Mouse (Mus musculus) hindbrain, embryonic 16.5 days (tissue): Measurements from ENCODE around the gene Slc47a1. TPM values are rescaled to one million over a fixed set of nuclear protein-coding genes. Genes with fewer than 3 reads are reported as not detected.
"Not testable (repeated sequence)": the region's sequence is repeated elsewhere in the genome, so short reads cannot be mapped to it uniquely, and the experiment has no call there.

Experiments
- ATAC-seq: fragments of 200-750 bp; cut with Nextera tagmentation; 2 replicates; pipeline ENCODE4 v1.8.0; 2017; ENCODE audit warnings: moderate TSS enrichment, moderate library complexity
- H3K27ac ChIP-seq: fragments of 300-500 bp; sonication (generic); 2 replicates; pipeline ENCODE4 v1.5.1; 2014; ENCODE audit warnings: low read depth, mild to moderate bottlenecking, control low read depth, low read length, moderate library complexity
- H3K27me3 ChIP-seq: fragments of 300-500 bp; sonication (generic); replicated peaks from 2 replicates; pipeline ENCODE4 v1.6.1; 2014; ENCODE audit warnings: low read length; ENCODE audit not compliant: control insufficient read depth, insufficient read depth
- H3K36me3 ChIP-seq: fragments of 300-500 bp; sonication (generic); 2 replicates; pipeline ENCODE4 v1.6.1; 2014; ENCODE audit warnings: mild to moderate bottlenecking, low read length, moderate library complexity, mixed read lengths; ENCODE audit not compliant: control insufficient read depth, insufficient read depth
- H3K4me1 ChIP-seq: fragments of 300-500 bp; sonication (generic); 2 replicates; pipeline ENCODE4 v1.6.1; 2014; ENCODE audit warnings: low read depth, low read length; ENCODE audit not compliant: control insufficient read depth, insufficient read depth
- H3K4me2 ChIP-seq: fragments of 300-500 bp; sonication (generic); 2 replicates; pipeline ENCODE4 v1.6.1; 2014; ENCODE audit warnings: mild to moderate bottlenecking, low read length, control low read depth, moderate library complexity
- H3K4me3 ChIP-seq: fragments of 300-500 bp; sonication (generic); 2 replicates; pipeline ENCODE4 v1.5.1; 2014; ENCODE audit warnings: mild to moderate bottlenecking, low read length, control low read depth, moderate library complexity
- H3K9ac ChIP-seq: fragments of 300-500 bp; sonication (generic); 2 replicates; pipeline ENCODE4 v1.6.1; 2014; ENCODE audit warnings: low read depth, mild to moderate bottlenecking, control low read depth, low read length, moderate library complexity
- H3K9me3 ChIP-seq: fragments of 300-500 bp; sonication (generic); 2 replicates; pipeline ENCODE4 v1.6.1; 2014; ENCODE audit warnings: mild to moderate bottlenecking, low read length, moderate library complexity; ENCODE audit not compliant: control insufficient read depth
- WGBS: fragments of 180-500 bp; shearing (Covaris S2); extraction: QIAGEN DNeasy Blood & Tissue Kit; methylation state at CpG from one replicate; pipeline ENCODE4 v1.1.7; 2014; 5-methylcytosine and 5-hydroxymethylcytosine counted together
- polyA plus RNA-seq: library from polyadenylated mRNA; unstranded; fragments of >200 nt; fragmentation: Nextera tagmentation; extraction: Ambion mirVana; gene quantifications from 2 replicates; pipeline ENCODE4 v1.2.1, GENCODE M21; 2015

Gene Slc47a1
- 0.69 and 1.0 TPM in 2 replicates for polyA plus RNA-seq

- H3K4me3 ChIP-seq = peak within 1 kb of the TSS; percentile 28
Observed at GRCm38 (mm10) chr11:61377881-61378613, at the start of gene Slc47a1. Gene Slc47a1, minus strand, starts transcription at chr11:61378345.

GRCm38 (mm10) chr11:61419253-61419652, 41.1 kb upstream of the Slc47a1 start:
- H3K4me3 ChIP-seq = no peak overlapping the region
- no peaks in the 10 kb centered on the region for H3K27me3 ChIP-seq
- no peaks in the 10 kb centered on the region for H3K4me1 ChIP-seq
- no peak overlapping the region for H3K27ac ChIP-seq
- no peaks in the 10 kb centered on the region for H3K9me3 ChIP-seq
- WGBS = 79% methylated on average over 6 of the region's 6 CpGs
- H3K36me3 ChIP-seq = no peaks in the 10 kb centered on the region
- ATAC-seq = no peak
- H3K4me2 ChIP-seq = no peak overlapping the region
- H3K9ac ChIP-seq = no peak overlapping the region

More at GRCm38 (mm10) chr11:61377881-61378613, at the start of gene Slc47a1:
- H3K36me3 ChIP-seq = no peaks in the 10 kb centered on the region
- H3K27me3 ChIP-seq = peaks cover 19% of the 10 kb centered on the region
- peak within 1 kb of the TSS; percentile 53 for H3K4me2 ChIP-seq
- WGBS = 21% methylated on average over 35 of the region's 39 CpGs
- no peaks in the 10 kb centered on the region for H3K9me3 ChIP-seq
- H3K9ac ChIP-seq = peak within 1 kb of the TSS; percentile 28; the same call in 1 of the 2 replicates
- peaks cover 5% of the 10 kb centered on the region for H3K4me1 ChIP-seq
- ATAC-seq = no peak
- no peak within 1 kb of the TSS for H3K27ac ChIP-seq

- Histone ChIP-seq H3K27ac (no peak overlapping the region), H3K4me2 (no peak overlapping the region), H3K9ac (no peak overlapping the region), H3K4me3 (no peak overlapping the region), H3K36me3 (no peaks in the 10 kb centered on the region), H3K4me1 (no peaks in the 10 kb centered on the region), H3K27me3 (no peaks in the 10 kb centered on the region), H3K9me3 (no peaks in the 10 kb centered on the region)
- WGBS = 29% methylated on average over 6 of the region's 6 CpGs
- ATAC-seq = peak; percentile 85
Observed at GRCm38 (mm10) chr11:61417945-61418551, 39.9 kb upstream of the Slc47a1 start.

- not testable (repeated sequence) for H3K4me2 ChIP-seq, ATAC-seq, H3K4me1 ChIP-seq, H3K27ac ChIP-seq, H3K27me3 ChIP-seq, H3K9ac ChIP-seq, H3K36me3 ChIP-seq, H3K4me3 ChIP-seq, H3K9me3 ChIP-seq
- WGBS = 83% methylated on average over 17 of the region's 17 CpGs
Observed at GRCm38 (mm10) chr11:61416540-61416939, 38.4 kb upstream of the Slc47a1 start.

- H3K4me3 ChIP-seq = no peak overlapping the region
- WGBS = 90% methylated on average over 1 of the region's 1 CpGs
- no peaks in the 10 kb centered on the region for H3K27me3 ChIP-seq
- H3K27ac ChIP-seq = no peak overlapping the region
- no peak overlapping the region for H3K4me2 ChIP-seq
- H3K9me3 ChIP-seq = no peaks in the 10 kb centered on the region
- ATAC-seq = no peak
- H3K4me1 ChIP-seq = no peaks in the 10 kb centered on the region
- H3K36me3 ChIP-seq = no peaks in the 10 kb centered on the region
- no peak overlapping the region for H3K9ac ChIP-seq
Observed at GRCm38 (mm10) chr11:61415444-61415843, 37.3 kb upstream of the Slc47a1 start.

GRCm38 (mm10) chr11:61414560-61414959, 36.4 kb upstream of the Slc47a1 start:
- peaks cover 3% of the 10 kb centered on the region for H3K4me1 ChIP-seq
- no peaks in the 10 kb centered on the region for H3K9me3 ChIP-seq
- no peak overlapping the region for H3K4me2 ChIP-seq
- no peak for ATAC-seq
- no peak overlapping the region for H3K9ac ChIP-seq
- no peaks in the 10 kb centered on the region for H3K36me3 ChIP-seq
- WGBS = 84% methylated on average over 3 of the region's 3 CpGs
- no peak overlapping the region for H3K4me3 ChIP-seq
- H3K27me3 ChIP-seq = no peaks in the 10 kb centered on the region
- H3K27ac ChIP-seq = no peak overlapping the region

GRCm38 (mm10) chr11:61413411-61413810, 35.3 kb upstream of the Slc47a1 start:
- Histone ChIP-seq H3K9ac (no peak overlapping the region), H3K4me2 (no peak overlapping the region), H3K4me1 (peaks cover 3% of the 10 kb centered on the region), H3K9me3 (no peaks in the 10 kb centered on the region), H3K27ac (no peak overlapping the region), H3K4me3 (no peak overlapping the region), H3K36me3 (no peaks in the 10 kb centered on the region), H3K27me3 (no peaks in the 10 kb centered on the region)
- no peak for ATAC-seq
- WGBS = 84% methylated on average over 5 of the region's 5 CpGs

GRCm38 (mm10) chr11:61411809-61412208, 33.7 kb upstream of the Slc47a1 start:
- 54% methylated on average over 7 of the region's 7 CpGs for WGBS
- ATAC-seq = no peak
- Histone ChIP-seq H3K9ac (no peak overlapping the region), H3K9me3 (no peaks in the 10 kb centered on the region), H3K4me2 (no peak overlapping the region), H3K4me3 (no peak overlapping the region), H3K27me3 (no peaks in the 10 kb centered on the region), H3K27ac (no peak overlapping the region), H3K36me3 (no peaks in the 10 kb centered on the region), H3K4me1 (peaks cover 3% of the 10 kb centered on the region)

- Histone ChIP-seq H3K27me3 (no peaks in the 10 kb centered on the region), H3K36me3 (no peaks in the 10 kb centered on the region), H3K9me3 (no peaks in the 10 kb centered on the region), H3K9ac (no peak overlapping the region; the same call in 1 of the 2 replicates), H3K4me1 (peaks cover 3% of the 10 kb centered on the region), H3K4me2 (no peak overlapping the region), H3K27ac (no peak overlapping the region), H3K4me3 (no peak overlapping the region)
- no peak for ATAC-seq
- 88% methylated on average over 11 of the region's 11 CpGs for WGBS
Observed at GRCm38 (mm10) chr11:61411221-61411620, 33.1 kb upstream of the Slc47a1 start.
